Mouse (Mus musculus) MEL (cell line): Measurements from ENCODE around the gene Ankrd36.

ENCODE experiments used
- BHLHE40 ChIP-seq: IDR thresholded peaks from 2 replicates; pipeline ENCODE4 v1.6.1; 2012; ENCODE audit warnings: low read depth, mild to moderate bottlenecking, inconsistent platforms, low read length, improper control_type of control experiment, borderline replicate concordance
- CHD2 ChIP-seq: IDR thresholded peaks from 2 replicates; pipeline ENCODE4 v1.6.1; 2011; ENCODE audit warnings: low read length, improper control_type of control experiment
- CTCF ChIP-seq, 3 experiments: IDR thresholded peaks in 2 of 3; conservative IDR thresholded peaks in 1 of 3; 2 replicates each; pipeline ENCODE4 v1.5.1; 2011 to 2012; ENCODE audit warnings: low read length in 3 of 3, low read depth in 2 of 3, mild to moderate bottlenecking in 2 of 3, improper control_type of control experiment in 1 of 3, inconsistent platforms in 1 of 3, mixed read lengths in 1 of 3, moderate library complexity in 1 of 3; ENCODE audit not compliant: control insufficient read depth in 1 of 3, insufficient read depth in 1 of 3, poor library complexity in 1 of 3, severe bottlenecking in 1 of 3
- EP300 ChIP-seq, 2 experiments: IDR thresholded peaks; 2 replicates each; pipeline ENCODE4 v1.6.1; 2011; ENCODE audit warnings: improper control_type of control experiment in 2 of 2, low read length in 2 of 2, low read depth in 1 of 2, mild to moderate bottlenecking in 1 of 2
- GABPA ChIP-seq: IDR thresholded peaks from 2 replicates; pipeline ENCODE4 v1.6.1; 2012; ENCODE audit warnings: low read depth, mild to moderate bottlenecking, inconsistent platforms, low read length, improper control_type of control experiment, moderate library complexity
- MAFK ChIP-seq: IDR thresholded peaks from 2 replicates; pipeline ENCODE4 v1.6.1; 2011; ENCODE audit warnings: low read depth, mild to moderate bottlenecking, low read length, improper control_type of control experiment, borderline replicate concordance
- MYC ChIP-seq: IDR thresholded peaks from 2 replicates; pipeline ENCODE4 v1.6.1; 2011; ENCODE audit warnings: low read depth, mild to moderate bottlenecking, low read length, improper control_type of control experiment, moderate library complexity
- NRF1 ChIP-seq: IDR thresholded peaks from 2 replicates; pipeline ENCODE4 v1.6.1; 2014; ENCODE audit warnings: low read depth, mild to moderate bottlenecking, inconsistent platforms, low read length, improper control_type of control experiment, moderate library complexity; ENCODE audit not compliant: poor library complexity, insufficient read depth, severe bottlenecking
- POLR2A ChIP-seq, 2 experiments: IDR thresholded peaks; 2 replicates each; pipeline ENCODE4 v1.6.1; 2011 to 2012; ENCODE audit warnings: low read length in 2 of 2, mild to moderate bottlenecking in 2 of 2, control low read depth in 1 of 2, improper control_type of control experiment in 1 of 2, low read depth in 1 of 2, moderate library complexity in 1 of 2; ENCODE audit not compliant: control insufficient read depth in 1 of 2, insufficient read depth in 1 of 2, poor library complexity in 1 of 2
- TAL1 ChIP-seq: IDR thresholded peaks from 2 replicates; pipeline ENCODE4 v1.6.1; 2012; ENCODE audit warnings: mild to moderate bottlenecking, inconsistent platforms, low read length, moderate library complexity, mixed read lengths
- TBP ChIP-seq: IDR thresholded peaks from 2 replicates; pipeline ENCODE4 v1.8.0; 2011; ENCODE audit warnings: low read depth, low read length, improper control_type of control experiment
- ZC3H11A ChIP-seq: IDR thresholded peaks from 2 replicates; pipeline ENCODE4 v1.6.1; 2012; ENCODE audit warnings: low read depth, mild to moderate bottlenecking, inconsistent platforms, low read length, improper control_type of control experiment
- ZKSCAN1 ChIP-seq: IDR thresholded peaks from 2 replicates; pipeline ENCODE4 v1.6.1; 2012; ENCODE audit warnings: low read depth, mild to moderate bottlenecking, inconsistent platforms, low read length, improper control_type of control experiment, moderate library complexity

DNA sequence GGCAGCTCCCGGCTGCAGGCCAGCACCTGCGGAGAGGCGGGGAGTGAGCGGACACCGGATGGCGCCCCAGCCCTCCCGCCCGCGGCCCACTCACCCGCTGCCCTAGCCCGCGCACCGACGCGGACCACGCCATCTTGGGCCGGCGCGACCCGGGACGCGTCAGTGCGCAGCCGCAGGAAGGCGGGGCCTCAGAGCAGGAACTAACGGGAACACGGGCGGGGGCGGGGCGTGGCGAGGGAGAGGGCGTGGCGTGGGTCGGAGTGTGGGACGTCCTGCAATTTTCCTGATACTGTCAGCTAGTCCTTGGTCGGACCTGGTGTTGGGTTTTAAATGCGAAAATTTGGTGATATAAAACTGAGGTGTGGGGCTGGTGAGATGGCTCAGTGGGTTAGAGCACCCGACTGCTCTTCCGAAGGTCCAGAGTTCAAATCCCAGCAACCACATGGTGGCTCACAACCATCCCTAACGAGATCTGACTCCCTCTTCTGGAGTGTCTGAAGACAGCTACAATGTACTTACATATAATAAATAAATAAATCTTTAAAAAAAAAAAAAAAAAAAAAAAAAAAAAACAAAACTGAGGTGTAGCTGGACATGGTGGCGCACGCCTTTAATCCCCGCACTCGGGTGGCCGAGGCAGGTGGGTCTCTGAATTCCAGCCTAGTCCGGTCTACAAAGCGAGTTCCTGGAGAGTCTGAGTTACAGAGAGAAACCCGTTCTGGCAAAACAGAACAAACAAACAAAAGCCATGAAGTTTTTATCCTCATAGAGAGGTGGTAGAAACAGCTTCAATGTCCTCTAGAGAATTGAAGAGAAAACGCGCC lies 138.3 kb downstream of the Ankrd36 start:
- no peak for TF ChIP-seq ZC3H11A
- TF ChIP-seq TBP: peak; percentile 70
- TF ChIP-seq ZKSCAN1: no peak
- TF ChIP-seq EP300 (IDR thresholded peaks at IDR 0.05; ENCODE audit: low read depth in 1 of 2, low read length in 2 of 2): no peak
- no peak for TF ChIP-seq CTCF (IDR thresholded peaks at IDR 0.05 in 2 of 3, conservative IDR thresholded peaks at IDR 0.05 in 1 of 3; ENCODE audit: control insufficient read depth in 1 of 3, insufficient read depth in 1 of 3, low read depth in 2 of 3, low read length in 3 of 3, poor library complexity in 1 of 3, severe bottlenecking in 1 of 3)
- TF ChIP-seq MAFK: no peak
- no peak for TF ChIP-seq CHD2
- TF ChIP-seq POLR2A (IDR thresholded peaks at IDR 0.05; ENCODE audit: control insufficient read depth in 1 of 2, insufficient read depth in 1 of 2, low read depth in 1 of 2, low read length in 2 of 2, poor library complexity in 1 of 2): peak; percentile 83 to 99; a peak in 3 of 4 replicates
- TF ChIP-seq MYC: 0 out of 2 replicates have a peak, but pooled peaks have one; percentile 68
- TF ChIP-seq GABPA: no peak
- TF ChIP-seq NRF1: peak; percentile 97
- no peak for TF ChIP-seq TAL1
- no peak for TF ChIP-seq BHLHE40
